Mouse (Mus musculus) c-Kit-positive CD71-negative TER-119-negative erythroid progenitor cells, embryonic 14.5 days (primary cell): Measurements from ENCODE around the gene Ptgs1.
"Not testable (repeated sequence)": the region's sequence is repeated elsewhere in the genome, so short reads cannot be mapped to it uniquely, and the experiment has no call there.

ENCODE experiments used
- DNase-seq: peaks from one replicate; pipeline ENCODE4 v3.0.0-alpha.2; 2013; ENCODE audit warnings: low read depth

The Ptgs1 gene

DNA sequence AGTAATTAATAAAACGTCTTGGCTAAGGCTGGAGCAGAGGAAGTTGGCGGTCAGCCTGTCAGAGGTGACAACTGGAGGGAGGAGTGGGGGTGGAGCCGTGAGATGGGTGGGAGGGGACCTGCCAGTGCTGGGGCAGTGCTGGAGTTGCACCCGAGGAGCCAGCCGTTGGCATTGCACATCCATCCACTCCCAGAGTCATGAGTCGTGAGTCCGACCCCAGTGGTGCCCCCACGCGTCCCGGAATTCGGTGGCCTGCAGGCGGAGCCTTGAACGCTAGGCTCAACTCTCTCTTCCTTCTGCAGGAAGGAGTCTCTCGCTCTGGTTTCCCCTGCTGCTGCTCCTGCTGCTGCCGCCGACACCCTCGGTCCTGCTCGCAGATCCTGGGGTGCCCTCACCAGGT lies at the start of gene Ptgs1:
Gene Ptgs1 (plus strand): TSS at position 61 of the 400 bp plus-strand sequence.
- no peak for DNase-seq

DNA sequence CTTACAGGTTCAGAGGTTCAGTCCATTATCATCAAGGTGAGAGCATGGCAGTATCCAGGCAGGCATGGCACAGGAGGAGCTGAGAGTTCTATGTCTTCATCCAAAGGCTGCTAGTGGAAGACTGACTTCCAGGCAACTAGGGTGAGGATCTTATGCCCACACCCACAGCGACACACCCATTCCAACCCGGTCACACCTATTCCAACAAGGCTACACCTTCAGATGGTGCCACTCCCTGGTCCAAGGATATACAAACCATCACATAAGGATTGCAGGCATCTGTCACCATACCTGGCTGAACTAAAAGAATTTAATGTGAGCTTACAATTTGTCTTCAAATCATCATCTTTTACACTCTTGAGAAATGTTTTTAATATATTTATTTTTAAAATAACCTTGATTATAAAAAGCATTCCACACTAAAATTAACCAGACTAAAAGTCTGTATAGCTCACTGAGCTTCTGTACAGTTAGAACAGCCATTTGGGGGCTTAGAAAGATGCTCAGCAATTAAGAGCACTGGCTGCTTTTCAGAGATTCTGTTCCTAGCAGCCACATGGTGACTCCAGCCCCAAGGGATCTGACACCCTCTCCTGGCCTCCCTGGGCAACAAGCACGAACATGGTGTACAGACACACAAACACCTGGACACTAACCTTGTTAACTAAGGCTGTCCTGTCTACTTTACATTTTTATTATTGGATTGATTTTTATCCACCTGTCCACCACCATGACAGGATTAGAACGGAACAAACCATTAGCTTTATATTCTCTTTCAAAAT lies 48.4 kb upstream of the Ptgs1 start:
- not testable (repeated sequence) for DNase-seq

DNA sequence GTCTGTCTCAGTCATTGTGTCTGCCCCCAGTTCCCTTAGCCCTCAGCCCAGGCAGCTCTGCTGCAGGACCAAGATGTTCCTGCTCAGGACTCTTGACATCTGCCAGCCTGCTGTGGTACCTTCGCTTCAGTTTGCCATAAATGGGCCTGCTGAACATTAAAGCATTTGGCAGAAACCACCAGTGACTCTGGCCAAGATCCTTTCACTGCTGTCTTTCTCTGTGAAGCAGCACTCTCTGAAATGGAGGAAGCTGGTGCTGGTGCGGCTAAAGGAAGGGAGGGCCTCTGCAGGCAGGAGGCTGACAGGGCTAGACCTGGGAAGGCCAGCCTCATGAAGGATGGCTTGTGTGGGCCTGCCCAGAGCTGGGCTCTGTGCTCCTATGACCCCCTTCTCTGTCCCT lies 46.9 kb upstream of the Ptgs1 start:
- DNase-seq, result no peak

DNA sequence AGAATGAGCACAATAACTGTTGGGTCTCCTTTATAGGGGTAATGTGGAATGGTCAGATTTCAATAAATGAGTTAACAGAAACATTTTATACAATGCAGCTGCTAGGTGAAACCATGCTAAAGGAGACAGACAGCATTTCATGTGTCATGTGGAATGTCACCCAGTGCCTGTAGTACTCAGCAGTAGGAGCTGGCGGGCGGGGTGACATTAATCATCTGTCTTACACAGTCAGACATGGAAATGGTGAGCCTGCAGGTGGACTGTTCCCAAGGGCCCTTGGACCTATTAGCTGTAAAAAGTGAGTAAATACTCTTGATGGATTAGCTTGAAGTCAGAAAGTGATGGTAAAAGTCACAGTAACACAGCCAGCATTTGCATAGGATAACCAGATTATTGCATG lies 46.0 kb upstream of the Ptgs1 start:
- DNase-seq, result no peak

DNA sequence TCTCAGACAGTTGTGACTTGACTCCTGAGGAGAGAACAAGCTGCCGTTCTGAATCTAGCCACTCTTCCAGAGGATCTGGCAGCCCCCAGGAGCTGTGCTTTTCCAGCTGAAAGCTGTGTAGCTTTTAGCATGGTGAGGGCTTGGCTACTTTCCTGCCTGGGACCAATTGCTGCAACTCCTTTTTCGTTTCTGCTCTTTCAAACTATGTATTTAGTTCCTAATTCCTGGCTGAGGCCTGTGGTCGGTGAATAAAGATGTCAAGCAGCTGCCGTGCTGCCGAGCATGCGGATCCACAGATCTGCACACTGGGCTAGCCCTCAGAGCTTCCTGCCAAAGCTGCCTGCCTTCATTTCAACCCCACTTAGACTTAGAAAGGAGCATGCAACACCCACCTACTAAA lies 45.4 kb upstream of the Ptgs1 start:
- DNase-seq, result no peak

DNA sequence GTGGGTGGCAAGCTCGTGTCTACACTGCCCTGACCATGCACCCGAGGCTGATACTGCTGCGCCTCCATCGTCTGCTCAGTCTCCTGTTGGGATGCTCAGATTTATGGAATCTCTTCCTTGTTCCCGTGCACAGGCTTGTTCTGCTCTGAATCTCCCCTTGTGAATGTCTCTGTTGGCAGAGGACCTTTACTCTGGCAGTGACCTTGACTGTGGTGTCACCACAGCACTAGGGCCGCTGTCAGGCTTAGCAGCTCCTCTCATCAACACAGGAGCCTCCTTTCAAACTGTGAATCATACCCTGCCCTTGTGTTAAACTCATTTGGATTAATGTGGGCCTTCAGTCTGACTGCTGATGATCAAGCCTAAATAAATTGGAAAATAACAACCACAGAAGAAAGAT lies 41.0 kb upstream of the Ptgs1 start:
- not testable (repeated sequence) for DNase-seq

DNA sequence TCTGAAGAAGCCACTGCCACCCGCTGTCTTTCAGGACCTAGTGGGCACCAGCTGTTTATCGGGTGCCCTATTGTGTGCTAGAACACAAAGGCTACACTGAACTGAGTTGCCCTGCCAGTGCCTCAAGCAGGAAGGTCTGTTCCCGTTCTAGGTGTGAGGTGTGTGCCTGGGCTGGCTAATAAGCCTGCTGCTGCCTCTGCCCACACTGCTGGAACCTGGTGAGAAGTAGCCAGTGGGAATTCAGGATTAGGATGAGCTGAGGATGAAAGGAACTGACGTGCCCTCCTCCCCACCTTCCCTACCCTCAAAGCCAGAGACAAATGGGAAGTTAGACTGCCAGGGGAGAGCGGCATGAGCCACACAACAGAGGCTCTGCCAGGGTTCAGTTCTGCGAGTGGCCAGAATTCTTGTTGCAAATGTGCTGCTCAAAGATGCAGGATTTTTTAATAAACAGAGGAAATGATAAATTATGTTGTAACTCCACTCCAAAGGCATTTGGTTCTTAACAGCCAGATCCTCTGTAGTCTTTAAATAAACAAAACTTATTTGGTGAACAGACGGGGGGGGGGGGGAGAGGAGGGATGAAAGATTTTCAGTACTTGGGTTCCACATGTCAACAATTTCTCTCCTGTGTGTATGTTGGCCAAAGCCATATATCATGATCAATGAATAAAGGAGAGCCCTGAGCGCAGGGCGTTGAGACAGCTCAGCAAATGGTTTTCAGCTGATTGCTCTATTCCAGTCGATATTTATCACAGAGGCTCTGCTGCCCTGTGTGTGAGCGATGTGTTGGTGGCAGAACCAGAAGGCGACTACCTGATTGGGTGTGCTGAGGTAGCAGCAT lies 38.9 kb upstream of the Ptgs1 start:
- DNase-seq, result no peak

DNA sequence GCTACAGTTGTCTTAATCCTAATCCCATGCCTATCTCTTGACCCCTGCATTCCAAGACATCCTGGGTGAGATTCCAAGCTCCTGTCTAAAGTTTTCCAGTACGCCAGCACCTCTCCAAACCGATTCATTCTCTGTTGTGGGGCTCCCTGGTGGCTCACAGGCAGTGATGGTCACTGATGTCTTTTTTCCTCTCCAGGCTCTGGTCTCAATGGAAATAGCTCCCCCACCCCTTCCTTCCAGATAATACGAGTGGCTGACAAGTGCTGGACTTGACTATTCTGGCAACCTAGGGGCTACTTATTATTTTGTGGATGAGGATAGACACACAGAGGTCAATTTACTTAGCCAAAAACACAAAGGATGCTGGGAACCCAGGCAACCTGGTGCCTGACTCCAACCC lies 33.2 kb upstream of the Ptgs1 start:
- DNase-seq, result no peak

DNA sequence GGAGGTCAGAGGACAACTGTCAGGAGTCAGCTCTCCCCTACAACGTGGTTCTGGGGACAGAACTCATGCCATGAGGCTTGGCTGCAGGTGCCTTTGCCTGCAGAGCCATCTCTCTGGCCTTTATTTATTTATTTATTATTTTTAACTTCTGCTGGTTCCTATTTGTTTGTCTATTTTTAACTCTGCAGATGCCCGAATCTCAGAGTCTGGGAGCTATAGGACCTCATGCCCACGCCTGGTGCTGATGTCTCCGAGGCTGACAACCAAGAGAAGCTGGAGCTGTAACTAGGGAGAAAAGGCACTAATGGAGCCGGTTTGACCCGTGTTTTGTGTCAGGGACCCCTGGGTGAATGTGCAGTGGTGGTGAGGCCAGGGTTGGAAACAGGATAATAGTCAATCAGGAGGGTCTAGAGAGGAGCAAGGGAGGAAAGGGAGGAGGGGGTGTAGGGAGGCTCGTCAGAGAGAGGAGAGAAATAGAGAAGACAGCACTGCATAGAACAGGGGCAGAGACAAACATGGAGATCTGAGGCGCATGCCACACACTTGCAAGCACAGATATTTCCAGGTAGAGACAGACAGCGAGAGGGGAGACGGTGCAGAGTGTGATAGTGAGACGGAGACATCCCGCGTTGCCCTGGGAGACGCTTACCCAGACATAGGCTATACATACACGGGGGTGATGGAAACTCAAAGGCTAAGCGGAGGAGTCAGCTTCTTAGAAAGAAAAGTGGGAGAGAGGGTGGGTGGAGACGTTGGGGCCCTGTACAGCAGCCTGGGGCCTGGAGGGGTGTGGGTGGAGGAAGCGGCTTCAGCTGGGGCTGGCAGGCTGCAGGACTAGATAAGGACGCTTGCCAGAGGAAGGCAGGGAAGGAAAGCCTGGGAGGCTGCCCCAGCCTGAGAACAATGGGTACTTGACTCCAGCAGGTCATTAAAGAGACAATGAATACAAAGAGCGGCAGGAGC lies 32.0 kb upstream of the Ptgs1 start:
- DNase-seq, result no peak

DNA sequence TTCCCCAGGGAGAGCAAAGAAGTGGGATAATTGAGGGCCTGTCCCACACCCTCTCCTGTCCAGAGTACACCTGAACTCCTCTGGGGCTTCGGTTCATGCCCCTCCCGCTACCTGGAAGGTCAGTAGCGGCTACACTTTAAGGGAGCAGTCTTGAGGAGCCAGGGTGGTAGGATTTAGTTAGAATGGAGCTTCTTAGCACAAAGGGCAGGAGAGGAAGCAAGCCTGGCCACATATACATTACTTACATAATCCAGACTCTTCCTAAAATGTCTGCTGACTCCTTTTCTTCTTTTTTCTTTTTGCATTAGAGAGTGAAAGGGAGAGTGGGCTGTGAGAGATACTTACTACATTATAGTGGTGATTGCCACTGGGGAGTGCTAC lies 31.4 kb upstream of the Ptgs1 start:
- DNase-seq, result no peak

DNA sequence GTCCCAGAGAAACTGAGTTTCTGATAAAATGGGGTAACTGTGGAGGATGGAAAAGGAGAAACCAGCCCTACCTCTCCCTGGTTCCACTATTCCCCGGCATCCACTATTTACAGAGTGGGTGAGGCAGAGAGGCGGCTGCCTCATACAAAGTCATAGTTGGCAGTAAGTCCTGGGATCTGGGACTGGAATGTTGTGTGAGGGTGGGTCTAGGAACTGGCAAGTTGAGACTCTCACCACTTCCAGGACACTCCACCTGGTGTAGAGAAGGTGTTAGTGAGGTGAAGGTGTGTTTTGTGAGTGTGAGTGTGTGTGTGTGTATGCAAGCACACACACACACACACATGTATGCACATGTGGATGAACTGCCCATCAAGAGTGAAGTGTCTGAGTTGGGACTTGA lies 29.4 kb upstream of the Ptgs1 start:
- no peak for DNase-seq

DNA sequence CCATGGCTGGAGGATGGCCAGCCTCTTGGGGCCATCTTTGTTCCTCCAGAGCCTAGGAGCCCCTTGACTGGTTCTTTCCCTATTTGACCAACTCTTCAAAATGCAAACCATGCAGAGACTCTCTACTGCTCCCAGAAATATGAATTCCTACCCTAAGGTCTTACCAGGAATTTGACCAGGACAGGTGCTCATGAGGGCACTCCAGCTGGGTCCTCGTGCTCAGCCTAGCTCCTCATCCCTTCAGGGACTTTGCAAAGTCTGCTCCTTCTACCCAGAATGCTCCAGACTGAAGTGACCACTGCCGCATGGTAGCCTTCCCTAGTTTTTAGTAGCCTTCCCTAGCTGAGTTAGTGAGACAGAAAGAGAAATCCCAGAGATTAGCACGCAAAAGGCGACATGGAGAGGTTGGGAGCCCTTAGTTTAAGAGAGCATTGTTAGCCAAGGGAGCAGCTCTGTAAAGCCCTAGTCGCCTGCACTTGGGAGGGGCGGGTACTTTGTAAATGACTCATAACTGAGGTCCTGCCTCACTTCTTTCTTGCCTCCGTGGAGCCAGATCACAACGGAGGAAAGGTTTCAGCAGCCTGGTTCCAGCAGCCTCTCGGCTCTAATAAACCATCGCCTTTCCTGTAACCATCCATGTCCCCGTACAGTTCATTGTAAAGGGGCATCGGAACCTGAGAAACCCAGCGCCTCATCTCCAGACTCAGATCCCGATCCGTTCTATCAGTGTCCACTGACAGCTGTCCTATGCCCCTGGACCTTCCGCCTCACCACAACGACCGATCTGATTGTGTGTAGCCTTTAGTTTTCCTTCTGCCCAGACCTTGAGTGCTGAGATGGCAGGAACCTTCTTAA lies 28.2 kb upstream of the Ptgs1 start:
- DNase-seq, result no peak

DNA sequence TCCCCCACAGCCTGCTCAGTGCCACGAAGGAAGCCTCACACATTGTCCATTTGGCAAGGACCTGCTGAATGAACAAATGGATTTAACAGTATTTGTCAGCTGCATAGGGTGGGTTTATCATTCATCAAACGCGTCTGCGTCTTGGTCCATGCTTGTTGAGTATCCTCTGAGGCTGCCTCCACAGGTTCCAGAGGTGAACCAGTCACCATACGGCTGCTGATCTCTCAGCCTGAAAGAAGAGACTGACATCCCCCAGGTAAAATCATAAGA lies 27.7 kb upstream of the Ptgs1 start:
- no peak for DNase-seq

DNA sequence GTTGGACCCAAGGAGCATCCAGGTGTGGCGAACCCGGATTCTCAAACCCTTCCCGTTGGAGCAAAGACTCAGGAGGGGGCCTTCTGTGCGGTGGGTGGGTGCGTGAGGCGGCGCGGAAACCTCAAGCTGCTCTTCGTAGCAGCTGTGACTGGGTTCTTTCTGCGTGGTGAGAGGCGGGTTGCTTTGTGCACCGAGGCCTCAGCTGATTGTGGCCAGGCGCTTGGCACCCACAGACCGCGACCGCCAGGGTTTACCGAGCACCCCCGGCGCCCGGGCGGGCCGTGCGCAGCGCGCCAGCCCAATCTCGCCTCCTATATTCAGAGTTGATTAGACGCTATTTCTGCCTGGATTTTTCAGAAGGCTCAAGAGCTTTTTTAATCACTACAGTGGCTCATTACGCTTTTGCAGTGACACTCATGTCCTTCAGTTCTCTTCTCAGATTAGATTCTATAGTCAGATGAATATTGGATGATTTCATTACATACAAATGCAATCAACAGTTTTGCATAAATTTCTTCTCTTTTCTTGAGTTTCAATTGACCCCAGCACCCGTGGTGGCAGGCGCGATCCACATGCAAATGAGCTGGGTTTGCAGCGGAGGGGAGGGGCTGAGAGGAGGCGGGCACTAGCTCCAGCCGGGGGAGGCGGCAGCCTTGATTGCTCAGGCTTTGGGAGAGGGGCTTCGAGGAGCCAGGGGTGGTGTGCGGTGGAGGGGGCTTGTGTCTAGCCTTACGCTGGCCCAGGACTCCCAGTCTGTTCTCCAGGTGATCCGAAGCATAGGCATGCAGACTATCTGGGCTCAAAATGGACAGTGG lies 27.0 kb upstream of the Ptgs1 start:
- DNase-seq, result no peak

DNA sequence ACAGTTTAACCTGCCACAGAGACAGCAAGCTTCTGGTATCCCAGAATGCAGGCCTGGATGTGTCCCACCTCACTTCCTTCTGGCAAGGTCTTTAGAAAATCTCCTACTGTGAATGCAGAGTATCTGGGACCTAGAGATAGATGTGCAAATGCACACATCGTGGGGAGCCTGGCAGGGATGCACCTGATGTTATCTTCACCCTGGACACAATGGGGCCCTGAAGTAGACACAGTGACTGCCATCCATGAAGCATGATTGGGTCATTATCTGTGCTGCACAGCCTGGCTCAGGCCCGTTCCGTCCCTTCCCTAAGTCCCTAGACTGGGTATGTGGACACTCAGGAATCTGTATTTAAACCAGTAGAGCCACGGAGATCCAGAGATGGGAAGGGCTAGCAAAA lies 25.6 kb upstream of the Ptgs1 start:
- DNase-seq, result no peak

DNA sequence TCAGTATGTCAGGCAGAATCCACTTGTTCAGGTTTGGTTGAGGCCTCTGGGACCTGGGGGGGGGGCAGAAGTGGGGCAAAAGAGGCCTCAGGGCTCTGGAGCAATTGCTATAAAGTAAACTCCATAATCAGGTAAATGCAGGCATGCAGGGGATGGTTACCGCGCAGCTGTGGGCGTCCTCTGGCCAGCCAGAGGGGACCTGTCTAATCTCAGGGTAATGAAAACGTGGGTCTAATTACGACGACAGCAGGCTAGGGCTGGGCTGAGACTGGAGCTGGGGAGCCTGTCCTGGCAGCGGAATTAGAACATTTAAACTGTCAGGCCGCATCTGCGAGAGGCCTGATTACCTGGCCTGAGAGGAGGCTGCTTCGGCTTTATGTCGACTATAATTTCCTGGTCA lies 23.2 kb upstream of the Ptgs1 start:
- DNase-seq, result no peak

DNA sequence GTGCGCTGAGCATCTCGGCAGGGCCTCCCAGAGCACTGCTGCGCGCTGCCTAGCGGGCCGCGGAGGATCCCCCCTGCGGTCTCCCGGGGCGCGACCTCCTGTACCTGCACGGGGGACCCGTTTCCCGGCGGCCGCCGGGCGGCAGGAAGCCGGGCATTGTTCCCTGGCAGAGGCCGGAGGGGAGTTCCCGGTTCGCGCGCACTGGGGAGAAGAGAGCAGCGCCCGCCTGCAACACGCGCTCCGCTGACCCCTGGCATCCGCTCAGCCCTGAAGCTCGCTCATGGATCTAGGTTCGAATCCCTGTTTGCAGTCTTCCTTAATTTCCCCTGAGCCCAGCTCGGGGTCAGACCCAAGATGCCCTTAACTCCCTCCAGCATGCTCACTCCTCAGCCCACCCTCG lies 19.4 kb upstream of the Ptgs1 start:
- DNase-seq, result no peak

DNA sequence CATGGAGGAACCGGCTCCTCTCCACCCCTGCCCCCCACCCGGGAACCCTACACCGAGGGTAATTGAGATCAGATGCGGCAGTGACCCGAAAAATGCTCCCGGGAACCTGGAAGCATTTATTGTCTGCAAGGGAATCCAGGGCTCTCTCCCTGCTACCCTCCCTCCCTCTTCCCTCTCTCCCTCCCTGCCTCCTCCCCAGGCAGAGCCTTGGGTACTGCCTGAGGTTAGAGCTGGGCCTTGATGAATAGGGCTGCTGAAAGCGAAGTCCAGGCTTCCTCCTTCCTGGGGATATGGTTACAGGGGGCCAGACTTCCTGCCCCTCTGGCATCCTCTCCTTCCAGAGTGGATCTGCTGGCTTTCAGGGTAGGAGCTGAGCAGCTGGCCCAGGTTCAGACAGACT lies 18.4 kb upstream of the Ptgs1 start:
- DNase-seq, result no peak

DNA sequence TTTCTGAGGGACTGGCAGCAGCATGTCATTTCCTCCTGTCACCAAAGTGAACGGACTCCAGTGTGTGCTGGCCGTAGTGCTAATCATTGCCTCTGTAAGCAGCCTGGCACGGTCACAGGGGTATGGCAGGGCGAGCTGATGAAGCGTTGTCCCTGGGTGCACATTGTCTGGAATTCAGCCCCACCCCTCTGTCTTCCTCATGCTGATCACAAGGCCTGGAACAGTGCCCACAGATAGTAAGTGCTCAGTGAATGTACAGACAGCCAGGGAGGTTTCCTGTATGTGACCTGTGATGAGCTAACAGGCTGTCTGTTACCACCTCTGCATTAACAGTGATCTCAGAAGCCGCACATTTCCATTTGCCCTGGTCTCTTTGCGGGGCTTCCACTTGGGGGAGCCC lies 17.1 kb upstream of the Ptgs1 start:
- DNase-seq, result no peak

DNA sequence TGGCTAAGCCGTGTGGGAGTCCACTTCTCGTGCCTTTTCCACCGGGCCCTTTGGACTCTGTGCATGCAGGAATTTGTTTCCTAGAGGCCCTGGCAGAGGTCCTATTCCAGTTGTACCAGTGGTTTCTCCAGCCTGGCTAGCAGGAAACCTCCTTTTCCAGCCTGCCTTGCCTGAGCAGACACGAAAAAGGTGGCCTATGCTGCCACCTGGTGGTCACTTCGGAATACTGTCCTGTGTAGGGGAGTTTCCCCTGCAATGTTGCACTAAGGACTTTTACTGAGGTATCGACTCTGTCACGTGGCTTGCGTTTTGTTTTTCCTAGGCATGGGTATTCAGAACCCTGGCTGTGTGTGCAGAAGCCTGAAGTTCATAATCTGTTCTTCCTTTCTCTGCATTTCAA lies 16.2 kb upstream of the Ptgs1 start:
- peak; percentile 80 for DNase-seq

DNA sequence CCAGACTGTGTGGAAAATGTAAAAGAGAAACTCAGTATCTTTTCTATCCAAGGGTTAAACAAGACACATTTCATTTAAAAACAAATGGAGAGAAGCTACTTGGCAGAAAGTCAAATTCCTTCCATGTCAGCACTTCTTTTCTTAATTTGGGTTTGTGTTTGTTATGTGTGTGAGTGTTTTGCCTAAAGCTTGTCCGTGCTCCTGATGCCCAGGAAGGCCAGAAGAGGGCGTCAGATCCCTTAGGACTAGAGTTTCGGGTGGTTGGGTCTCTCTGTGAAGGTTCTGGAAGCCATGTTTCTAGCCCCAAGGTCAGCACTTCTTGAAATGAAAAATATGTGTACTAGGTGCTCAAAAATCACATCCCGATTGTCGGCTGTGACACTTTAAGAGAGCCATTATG lies 15.8 kb upstream of the Ptgs1 start:
- DNase-seq, result no peak
